Comparison of ENCODE assay signal across 11 mouse cellular contexts in genomic region chr8:90853971-90854670, GRCm38 (mm10). TPM values are rescaled to one million over a fixed set of nuclear protein-coding genes. Genes with fewer than 3 reads are reported as not detected.
A peak's percentile ranks its signal among the peaks of the same experiment; 100 is the strongest.
DNase-seq lines count a peak whose midpoint lies in the region; ATAC-seq and TF ChIP-seq lines count a peak whose summit lies in the region.
"Had no signal": no experiment of that assay in that cellular context is flagged by ENCODE, and none has a peak within 500 bp of the region (broad histone marks: within the 10 kb centered on the region; RNA-seq: fewer than 3 reads in every experiment).

No protein-coding gene starts in this region.

- H3K4me3 ChIP-seq in gastrocnemius, adult 2 months = peak overlapping the region; percentile 1; the same call in 1 of the 2 replicates
- H3K4me3 ChIP-seq in E14TG2a.4 (replicated peaks; ENCODE audit: low read length) = peak overlapping the region; percentile 65
- H3K4me3 ChIP-seq in hindbrain, embryonic 10.5 days = peak overlapping the region; percentile 18; the same call in 1 of the 2 replicates
- H3K4me3 ChIP-seq in liver, postnatal 0 days (ENCODE audit: low read depth, low read length) = no peak overlapping the region

- TF ChIP-seq EP300 in liver, postnatal 0 days (IDR thresholded peaks at IDR 0.05; ENCODE audit: low read depth) = no peak

- H3K27ac ChIP-seq in gastrocnemius, adult 2 months = peak overlapping the region; percentile 48
- peak overlapping the region; percentile 81 for H3K27ac ChIP-seq in hindbrain, embryonic 10.5 days
- H3K27ac ChIP-seq in liver, postnatal 0 days (ENCODE audit: low read depth) = no peak overlapping the region

- H3K9me3 ChIP-seq in E14TG2a.4 (ENCODE audit: low read length) = no peaks in the 10 kb centered on the region
- no peaks in the 10 kb centered on the region for H3K9me3 ChIP-seq in hindbrain, embryonic 10.5 days
- H3K9me3 ChIP-seq in liver, postnatal 0 days (ENCODE audit: low read length) = no peaks in the 10 kb centered on the region

- intact Hi-C loops in gastrocnemius, adult 2 months (cut with DNase I) = no loop called here
- intact Hi-C loops in gastrocnemius, postnatal 36 days (cut with DNase I) = no loop called here

- H3K4me2 ChIP-seq in liver, postnatal 0 days (ENCODE audit: low read depth, low read length) = 0 out of 2 replicates have a peak overlapping the region, but pooled peaks have one; percentile 27

- H3K9ac ChIP-seq in liver, postnatal 0 days (replicated peaks) = no peak overlapping the region

- H3K27me3 ChIP-seq in E14TG2a.4 (ENCODE audit: insufficient read depth, low read length) = peaks cover 18% of the 10 kb centered on the region
- no peaks in the 10 kb centered on the region for H3K27me3 ChIP-seq in hindbrain, embryonic 10.5 days (ENCODE audit: insufficient read depth, poor library complexity, severe bottlenecking)
- no peaks in the 10 kb centered on the region for H3K27me3 ChIP-seq in liver, postnatal 0 days (ENCODE audit: insufficient read depth, low read length)

- DNase-seq in gastrocnemius, adult 2 months = no peak
- no peak for DNase-seq in gastrocnemius, postnatal 36 days
- DNase-seq in hindbrain, embryonic 10.5 days (ENCODE audit: low spot score) = no peak
- no peak for DNase-seq in liver, postnatal 0 days
- no peak for DNase-seq in left cerebral cortex, adult 9 months (ENCODE audit: low spot score in 2 of 2)
- DNase-seq in cerebellum, postnatal 25 days = no peak
- no peak for DNase-seq in adipocyte (ENCODE audit: low spot score)
- DNase-seq: kidney, postnatal 14 days; thymus, postnatal 25 days had no signal

- no peak for ATAC-seq in liver, postnatal 0 days

- no peak for TF ChIP-seq CTCF in gastrocnemius, adult 2 months (IDR thresholded peaks at IDR 0.05)
- TF ChIP-seq CTCF in E14TG2a.4 (conservative IDR thresholded peaks at IDR 0.05; ENCODE audit: low read length) = no peak
- TF ChIP-seq CTCF in liver, postnatal 0 days (IDR thresholded peaks at IDR 0.05; ENCODE audit: low read depth) = no peak

- 0 out of 2 replicates have a peak, but pooled peaks cover 4% of the 10 kb centered on the region for H3K36me3 ChIP-seq in E14TG2a.4 (ENCODE audit: insufficient read depth, low read length)
- H3K36me3 ChIP-seq in hindbrain, embryonic 10.5 days = 0 out of 2 replicates have a peak, but pooled peaks cover 4% of the 10 kb centered on the region
- no peaks in the 10 kb centered on the region for H3K36me3 ChIP-seq in liver, postnatal 0 days (replicated peaks; ENCODE audit: insufficient read depth, low read length)

- WGBS in hindbrain, embryonic 10.5 days = 55% methylated on average over 9 of the region's 9 CpGs
- 69% methylated on average over 9 of the region's 9 CpGs for WGBS in liver, postnatal 0 days (ENCODE audit: insufficient replicate concordance)

- H3K4me1 ChIP-seq in E14TG2a.4 (replicated peaks; ENCODE audit: low read depth, low read length) = peaks cover 95% of the 10 kb centered on the region
- peaks cover 55% of the 10 kb centered on the region for H3K4me1 ChIP-seq in hindbrain, embryonic 10.5 days (replicated peaks)
- peaks cover 10% of the 10 kb centered on the region; the same call in 1 of the 2 replicates for H3K4me1 ChIP-seq in liver, postnatal 0 days (ENCODE audit: insufficient read depth)

RNA-seq across cellular contexts. Expression of gene Chd9, which starts 26.0 kb away (rescaled TPM):
- total RNA-seq in gastrocnemius, adult 2 months (2021) = 10 to 100 TPM; 47.2 to 49.5 TPM
- 10 to 100 TPM; 47.5 to 68.0 TPM for total RNA-seq in gastrocnemius, postnatal 36 days (2021)
- 38.0 and 40.2 TPM in 2 replicates for polyA plus RNA-seq in hindbrain, embryonic 10.5 days (2016; fragmentation: Nextera tagmentation; extraction: Ambion mirVana)
- 27.2 and 32.2 TPM in 2 replicates for polyA plus RNA-seq in liver, postnatal 0 days (2015; fragmentation: Nextera tagmentation; extraction: Ambion mirVana)

RNA-seq across cellular contexts. Expression of gene Gm19935, which starts 36.9 kb away (rescaled TPM):
- not detected for total RNA-seq in gastrocnemius, adult 2 months (2021)
- total RNA-seq in gastrocnemius, postnatal 36 days (2021) = not detected
- 0.16 and 0.73 TPM in 2 replicates for polyA plus RNA-seq in hindbrain, embryonic 10.5 days (2016; fragmentation: Nextera tagmentation; extraction: Ambion mirVana)
- not detected in 2 replicates for polyA plus RNA-seq in liver, postnatal 0 days (2015; fragmentation: Nextera tagmentation; extraction: Ambion mirVana)
- total RNA-seq: megakaryocyte progenitor cell, adult 5-6 weeks had no signal
